9 mouse cellular contexts compared by ENCODE assay signal in the genomic region with DNA sequence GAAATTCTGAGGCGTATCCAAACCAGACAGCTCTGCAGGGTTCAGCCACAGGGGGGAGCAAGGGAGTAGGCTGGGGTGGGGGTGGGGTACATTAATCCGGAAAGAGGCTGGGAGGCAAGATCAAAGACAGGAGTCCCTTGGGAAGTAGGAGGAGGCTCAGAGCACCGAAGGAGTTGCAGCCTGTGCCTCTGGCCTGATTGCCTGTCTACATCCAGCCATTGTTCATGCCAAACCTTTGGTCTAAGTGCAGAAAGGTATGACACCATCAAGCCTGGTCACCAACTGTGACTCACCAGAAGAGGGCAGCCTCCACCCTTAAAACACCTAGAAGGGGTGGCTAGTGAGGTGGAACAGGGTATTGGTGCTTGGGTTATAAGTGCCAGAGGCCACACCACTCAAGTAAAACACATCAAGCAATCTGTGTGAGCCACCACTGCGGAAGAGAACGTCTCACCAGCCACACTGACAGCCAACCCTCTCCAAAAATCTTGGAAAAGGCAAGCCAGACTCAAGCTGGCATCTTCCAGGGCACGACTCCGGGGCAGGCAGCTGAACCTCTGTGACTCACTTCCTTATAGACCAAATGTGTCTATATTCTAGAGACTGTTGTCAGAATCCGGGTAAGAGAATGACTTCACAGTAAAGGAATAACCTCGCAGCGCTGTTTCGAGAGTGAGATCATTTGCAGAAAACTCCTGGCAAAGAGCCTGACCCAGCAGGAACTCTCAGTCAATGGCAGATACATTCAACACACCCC. TPM values are rescaled to one million over a fixed set of nuclear protein-coding genes. Genes with fewer than 3 reads are reported as not detected.
A peak's percentile ranks its signal among the peaks of the same experiment; 100 is the strongest.
DNase-seq lines count a peak whose midpoint lies in the region; ATAC-seq lines count a peak whose summit lies in the region.
"Had no signal": no experiment of that assay in that cellular context is flagged by ENCODE, and none has a peak within 500 bp of the region (broad histone marks: within the 10 kb centered on the region; RNA-seq: fewer than 3 reads in every experiment).

No protein-coding gene starts in this region.

- DNase-seq in heart, adult 18-20 months: peak; percentile 33 to 51
- no peak for DNase-seq in heart, adult 9 months (ENCODE audit: low spot score in 2 of 2)
- peak; percentile 90 for DNase-seq in MN1 (ENCODE audit: low spot score)
- peak; percentile 67 for DNase-seq in embryo, embryonic 11 days
- peak; percentile 23 to 37 for DNase-seq in natural killer cell, adult 2 months (ENCODE audit: low spot score in 2 of 2)
- no peak for DNase-seq in right cerebral cortex, postnatal 36 days (ENCODE audit: low spot score in 2 of 2)

- no peak overlapping the region for H3K4me3 ChIP-seq in hindbrain, embryonic 13.5 days
- no peak overlapping the region for H3K4me3 ChIP-seq in limb, embryonic 15.5 days
- H3K4me3 ChIP-seq: erythroblast, embryonic 14.5 days had no signal

- H3K27me3 ChIP-seq in hindbrain, embryonic 13.5 days: peaks cover 16% of the 10 kb centered on the region; the same call in 1 of the 2 replicates
- no peaks in the 10 kb centered on the region for H3K27me3 ChIP-seq in limb, embryonic 15.5 days

- H3K4me2 ChIP-seq in hindbrain, embryonic 13.5 days: no peak overlapping the region
- H3K4me2 ChIP-seq in limb, embryonic 15.5 days: peak overlapping the region; percentile 1; the same call in 1 of the 2 replicates

- H3K27ac ChIP-seq in hindbrain, embryonic 13.5 days: peak overlapping the region; percentile 55; the same call in 1 of the 2 replicates
- peak overlapping the region; percentile 73; the same call in 1 of the 2 replicates for H3K27ac ChIP-seq in limb, embryonic 15.5 days

- H3K4me1 ChIP-seq in hindbrain, embryonic 13.5 days (replicated peaks): peaks cover 61% of the 10 kb centered on the region
- peaks cover 43% of the 10 kb centered on the region for H3K4me1 ChIP-seq in limb, embryonic 15.5 days

- no peaks in the 10 kb centered on the region for H3K9me3 ChIP-seq in hindbrain, embryonic 13.5 days
- no peaks in the 10 kb centered on the region for H3K9me3 ChIP-seq in limb, embryonic 15.5 days

- H3K36me3 ChIP-seq in hindbrain, embryonic 13.5 days: no peaks in the 10 kb centered on the region
- no peaks in the 10 kb centered on the region for H3K36me3 ChIP-seq in limb, embryonic 15.5 days

- no peak overlapping the region for H3K9ac ChIP-seq in hindbrain, embryonic 13.5 days
- no peak overlapping the region for H3K9ac ChIP-seq in limb, embryonic 15.5 days

- 43% methylated on average over 11 of the region's 11 CpGs for WGBS in hindbrain, embryonic 13.5 days
- 31% methylated on average over 11 of the region's 11 CpGs for WGBS in limb, embryonic 15.5 days

- ATAC-seq in hindbrain, embryonic 13.5 days (ENCODE audit: low FRiP score): no peak; the same call in 1 of the 2 replicates
- no peak for ATAC-seq in limb, embryonic 15.5 days (ENCODE audit: insufficient number of reproducible peaks, low FRiP score, low TSS enrichment, low read depth)

RNA-seq across cellular contexts. Expression of a gene that starts 4.9 kb away (rescaled TPM):
- total RNA-seq in heart, adult 18-20 months (2021): 1 to 10 TPM; 2.3 to 3.5 TPM
- polyA plus RNA-seq in hindbrain, embryonic 13.5 days (2015; fragmentation: Nextera tagmentation; extraction: Ambion mirVana): 18.4 and 19.9 TPM in 2 replicates
- polyA plus RNA-seq in limb, embryonic 15.5 days (2015; fragmentation: Nextera tagmentation; extraction: Ambion mirVana): 27.0 and 27.1 TPM in 2 replicates
- polyA plus RNA-seq: erythroblast, embryonic 14.5 days had no signal

RNA-seq across cellular contexts. Expression of a gene that starts 34.4 kb away (rescaled TPM):
- 10 to 100 TPM; 75.7 to 78.3 TPM for total RNA-seq in heart, adult 18-20 months (2021)
- polyA plus RNA-seq in hindbrain, embryonic 13.5 days (2015; fragmentation: Nextera tagmentation; extraction: Ambion mirVana): 90.4 and 92.7 TPM in 2 replicates
- polyA plus RNA-seq in limb, embryonic 15.5 days (2015; fragmentation: Nextera tagmentation; extraction: Ambion mirVana): 241 and 246 TPM in 2 replicates

Comparison
In these comparisons a context has a peak if more than half of its experiments do, and no peak if none do; other contexts are left out.
1. DNase-seq: peak in heart, adult 18-20 months (2 of 2), MN1 (single experiment), embryo, embryonic 11 days (single experiment) and natural killer cell, adult 2 months (2 of 2); none in heart, adult 9 months (0 of 2) and right cerebral cortex, postnatal 36 days (0 of 2).